Comparison of ENCODE assay signal across 25 mouse cellular contexts in genomic region chr6:12084721-12085120, GRCm38 (mm10).
"Had no signal": no experiment of that assay in that cellular context is flagged by ENCODE, and none has a peak within 500 bp of the region (broad histone marks: within the 10 kb centered on the region; RNA-seq: fewer than 3 reads in every experiment).

No protein-coding gene starts in this region.

- DNase-seq: gastrocnemius, adult 2 months; gastrocnemius, postnatal 10 days; gastrocnemius, postnatal 25 days; heart, adult 18-20 months; heart, postnatal 10 days; heart, postnatal 4 days; kidney, adult 18-20 months; kidney, adult 8-10 months; kidney, postnatal 10 days; kidney, postnatal 25 days; kidney, postnatal 4 days; layer of hippocampus, adult 9-11 months; liver; liver, embryonic 13.5 days had no signal

- H3K27ac ChIP-seq: gastrocnemius, adult 2 months; heart, embryonic 10.5 days; hindbrain, embryonic 10.5 days; hindbrain, embryonic 12.5 days; hindbrain, embryonic 14.5 days; intestine, embryonic 15.5 days; limb, embryonic 10.5 days; limb, embryonic 12.5 days; liver, embryonic 13.5 days had no signal

- H3K4me3 ChIP-seq: gastrocnemius, adult 2 months; heart, embryonic 10.5 days; heart, embryonic 12.5 days; hindbrain, embryonic 10.5 days; hindbrain, embryonic 12.5 days; intestine, embryonic 15.5 days; limb, embryonic 10.5 days; limb, embryonic 12.5 days; liver, embryonic 13.5 days had no signal

- ATAC-seq: hindbrain, embryonic 16.5 days; inflammation-experienced regulatory T-cells, adult 6 months; intestine, embryonic 15.5 days; intestine, postnatal 0 days had no signal
